Mouse (Mus musculus) mouse embryonic stem cell (cell line): Measurements from ENCODE around the gene Spock2.
"Not testable (repeated sequence)": the region's sequence is repeated elsewhere in the genome, so short reads cannot be mapped to it uniquely, and the experiment has no call there.

Experiments used
- in situ Hi-C, 2 experiments: fragments of 300-500 bp; cut with MboI; formaldehyde crosslinking; loops; 1 replicate in 1 of 2; 3 replicates in 1 of 2; pipeline ENCODE4 v1.14.3; 2019 to 2020; ENCODE audit warnings: low sequenced_read_pairs in 2 of 2, low pct_unique_long_range_greater_than_20kb in 1 of 2, mixed read lengths in 1 of 2; ENCODE audit not compliant: unreplicated experiment in 1 of 2

Spock2 gene

GRCm38 (mm10) chr10:60171368-60171767 lies 65.3 kb downstream of the Spock2 start:
- in situ Hi-C loops, result no loop called here

DNA sequence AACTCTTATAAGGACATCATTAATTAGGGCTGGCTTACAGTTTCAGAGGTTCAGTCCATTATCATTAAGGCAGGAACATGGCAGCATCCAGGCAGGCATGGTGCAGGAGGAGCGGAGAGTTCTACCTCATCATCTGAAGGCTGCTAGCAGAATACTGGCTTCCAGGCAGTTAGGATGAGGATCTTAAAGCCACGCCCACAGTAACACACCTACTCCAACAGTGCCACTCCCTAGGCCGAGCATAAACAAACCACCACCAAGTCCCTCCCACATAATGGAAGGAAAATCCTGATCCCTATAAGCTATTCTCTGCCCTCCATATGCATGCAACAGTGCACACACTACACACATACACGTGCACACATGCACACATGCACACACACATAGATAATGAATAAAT lies 66.3 kb downstream of the Spock2 start:
- in situ Hi-C loops, result no loop called here

DNA sequence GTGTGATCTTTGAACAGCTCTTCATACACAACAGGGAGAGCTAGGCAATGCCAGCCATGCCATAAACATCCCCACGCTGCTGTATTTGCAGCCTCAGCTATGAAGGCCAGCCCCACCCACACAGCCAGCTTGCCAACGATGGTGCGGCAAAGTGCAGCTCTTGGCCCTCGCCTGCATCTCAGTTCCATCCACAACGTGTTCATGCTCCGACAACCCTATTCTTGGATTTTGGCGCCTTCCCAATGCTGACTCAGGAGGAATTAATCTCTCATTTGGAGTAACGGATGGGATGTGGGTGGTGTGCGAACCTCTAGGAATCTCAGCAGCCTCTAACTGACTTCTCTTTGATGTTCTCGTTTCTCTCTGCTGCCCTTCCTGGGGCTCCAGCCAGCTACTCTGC lies 67.0 kb downstream of the Spock2 start:
- in situ Hi-C loops, result no loop called here

GRCm38 (mm10) chr10:60174506-60174905 lies 68.5 kb downstream of the Spock2 start:
- in situ Hi-C loops, result no loop called here

DNA sequence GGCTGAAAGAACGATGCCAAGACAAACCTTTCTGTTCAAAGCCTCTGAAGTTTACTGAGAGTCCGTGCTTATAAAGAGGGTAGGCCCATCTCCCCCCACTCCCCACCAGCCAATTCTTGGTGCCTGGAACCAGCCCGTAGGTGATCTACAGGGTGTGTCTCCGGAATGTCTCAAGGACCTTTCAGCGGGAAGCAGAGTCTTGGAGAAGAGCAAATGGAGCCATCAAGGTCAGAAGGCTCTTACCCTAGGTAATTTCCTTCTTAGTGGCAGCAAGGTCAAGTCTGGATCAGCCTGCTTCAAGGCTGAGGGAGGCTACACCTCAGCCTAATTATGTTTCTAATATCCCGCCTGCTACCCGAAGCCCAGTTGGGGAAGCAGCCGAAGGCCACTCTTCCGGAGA lies 69.3 kb downstream of the Spock2 start:
- in situ Hi-C loops, result not testable (repeated sequence)
